Mouse (Mus musculus) fibroblast of lung, adult 2 months (primary cell): ENCODE measurements around the gene Bmp8a.
"Not testable (repeated sequence)": the region's sequence is repeated elsewhere in the genome, so short reads cannot be mapped to it uniquely, and the experiment has no call there.

ENCODE experiments used
- DNase-seq: peaks from one replicate; pipeline ENCODE4 v3.0.0-alpha.2; 2011; ENCODE audit warnings: low read depth

The Bmp8a gene

DNA sequence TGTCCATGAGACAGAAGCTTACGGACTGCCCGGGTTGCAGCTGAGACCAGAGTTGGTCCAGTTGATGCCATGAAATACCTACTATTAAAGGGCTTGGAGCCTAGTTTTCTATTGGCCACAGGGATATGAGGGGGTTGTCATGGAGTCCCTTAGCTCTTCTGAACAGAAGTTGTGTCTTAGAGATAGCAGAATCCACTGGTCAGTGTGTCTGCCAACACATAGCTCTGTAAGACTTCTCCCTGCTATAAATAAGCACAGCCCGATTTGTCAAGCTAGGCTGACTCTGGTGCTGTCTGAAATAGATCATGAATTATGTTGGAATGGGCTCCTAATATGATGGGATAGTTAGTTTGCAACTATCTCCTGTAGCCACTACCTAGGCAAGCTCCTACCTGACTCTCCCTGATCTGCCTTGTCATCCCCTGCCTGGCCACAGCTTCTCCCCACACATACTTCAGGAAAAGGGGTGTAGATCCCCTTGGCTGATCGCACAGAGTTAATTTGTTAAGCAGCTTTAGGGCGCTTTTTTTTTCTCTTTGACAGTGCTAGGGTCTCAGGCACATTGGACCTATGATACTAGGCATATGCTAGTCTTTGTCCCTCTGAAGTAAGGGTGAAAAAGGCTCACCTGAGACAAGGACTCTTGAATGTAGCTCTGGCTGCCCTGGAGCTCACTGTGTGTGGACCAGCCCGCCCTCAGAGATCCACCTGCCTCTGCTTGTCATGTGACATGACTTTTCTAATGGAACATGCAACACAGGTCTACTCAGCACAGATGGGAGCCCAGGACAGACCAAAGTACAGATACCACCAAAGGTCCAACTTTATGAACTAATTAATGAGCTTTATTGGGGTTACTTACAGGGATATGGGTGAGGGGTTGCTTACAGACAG, 58.1 kb downstream of the Bmp8a start:
- no peak for DNase-seq

DNA sequence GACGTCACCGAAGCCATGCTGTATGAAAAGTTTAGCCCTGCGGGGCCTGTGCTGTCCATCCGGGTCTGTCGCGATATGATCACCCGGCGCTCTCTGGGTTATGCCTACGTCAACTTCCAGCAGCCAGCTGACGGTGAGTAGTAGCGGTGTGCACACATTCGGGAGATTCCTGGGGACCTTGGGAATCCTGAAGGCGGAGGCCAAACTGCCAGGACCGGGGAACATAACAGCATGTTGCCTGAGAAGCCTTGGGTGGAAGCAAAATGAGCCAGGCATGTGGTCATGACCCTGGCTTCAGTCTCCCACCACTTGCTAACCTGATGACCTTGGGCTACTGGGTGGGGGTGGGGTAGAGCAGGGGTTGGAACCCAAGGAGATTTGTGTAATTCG, 59.4 kb downstream of the Bmp8a start:
- not testable (repeated sequence) for DNase-seq

DNA sequence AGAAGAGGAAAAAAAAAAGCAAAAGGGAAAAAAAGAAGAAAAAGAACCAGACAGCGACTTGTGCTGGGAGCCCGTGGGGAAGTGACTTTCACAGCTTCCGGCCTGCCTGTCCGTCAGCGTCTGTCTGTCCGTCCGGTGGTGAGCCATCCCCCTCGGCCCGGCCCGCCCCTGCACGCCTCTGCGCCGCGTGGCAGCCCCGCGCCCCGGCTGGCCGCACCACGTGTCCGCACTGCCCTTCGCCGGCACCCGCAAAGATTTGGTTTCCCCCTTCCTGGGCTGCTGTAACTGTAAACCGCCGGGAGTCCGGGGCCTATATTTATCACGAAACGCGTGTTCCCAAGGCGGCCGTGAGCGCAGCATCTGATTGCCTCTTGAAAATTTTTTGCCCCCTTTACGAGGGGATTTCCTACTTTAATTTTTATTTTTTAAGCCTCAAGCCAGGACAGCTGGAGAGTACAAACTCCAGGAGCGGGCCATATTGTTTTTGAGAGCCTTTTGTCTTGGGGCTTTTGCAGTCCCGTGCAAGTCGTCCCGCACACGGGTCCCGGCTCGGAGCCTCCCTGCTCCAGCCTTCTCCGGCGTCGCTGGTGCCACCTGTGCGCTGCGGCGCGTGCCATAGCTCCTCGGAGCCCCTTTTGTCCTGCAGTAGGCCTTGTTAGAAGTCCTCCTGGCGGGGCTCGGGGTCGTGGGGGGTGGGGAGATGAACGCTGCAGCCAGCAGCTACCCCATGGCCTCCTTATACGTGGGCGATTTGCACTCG, 60.0 kb downstream of the Bmp8a start:
- not testable (repeated sequence) for DNase-seq

DNA sequence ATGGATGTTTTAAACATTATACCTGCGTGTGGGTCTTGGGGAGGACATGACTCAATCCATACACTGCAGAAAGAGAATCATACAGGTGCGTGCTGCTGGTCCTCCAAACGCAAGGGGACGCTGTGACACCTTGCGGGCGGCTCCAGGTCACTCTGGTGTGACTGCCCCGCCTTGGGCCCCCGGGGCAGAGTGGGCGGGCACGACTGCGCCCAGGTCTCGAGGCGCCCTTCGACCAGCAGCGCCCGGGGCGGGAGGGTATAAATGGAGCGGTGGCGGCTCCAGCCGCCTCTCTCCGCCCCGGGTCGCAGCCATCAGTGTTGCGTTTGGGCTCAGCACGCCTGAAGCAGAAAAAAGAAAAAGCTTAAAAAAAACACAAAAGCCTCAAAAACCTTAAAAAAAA, 60.6 kb downstream of the Bmp8a start:
- peak; percentile 70 for DNase-seq

DNA sequence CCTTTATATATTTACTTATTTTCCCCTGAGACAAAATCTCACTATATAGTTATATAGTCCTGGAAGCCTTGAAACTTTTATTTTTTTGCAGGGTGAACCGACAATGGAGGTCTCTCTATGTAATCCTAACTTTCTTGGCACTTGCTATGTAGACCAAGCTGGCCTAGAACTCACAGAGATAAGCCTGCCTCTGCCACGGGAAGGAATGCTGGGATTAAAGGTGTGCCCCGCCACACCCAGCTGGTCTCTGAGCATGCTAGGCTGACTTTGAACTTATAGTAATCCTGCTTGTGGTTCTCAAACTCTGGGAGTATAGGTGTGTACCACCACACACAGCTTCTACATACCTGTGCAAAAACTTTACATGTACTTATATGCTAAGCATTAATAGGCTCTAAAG, 62.9 kb downstream of the Bmp8a start:
- DNase-seq: no peak

DNA sequence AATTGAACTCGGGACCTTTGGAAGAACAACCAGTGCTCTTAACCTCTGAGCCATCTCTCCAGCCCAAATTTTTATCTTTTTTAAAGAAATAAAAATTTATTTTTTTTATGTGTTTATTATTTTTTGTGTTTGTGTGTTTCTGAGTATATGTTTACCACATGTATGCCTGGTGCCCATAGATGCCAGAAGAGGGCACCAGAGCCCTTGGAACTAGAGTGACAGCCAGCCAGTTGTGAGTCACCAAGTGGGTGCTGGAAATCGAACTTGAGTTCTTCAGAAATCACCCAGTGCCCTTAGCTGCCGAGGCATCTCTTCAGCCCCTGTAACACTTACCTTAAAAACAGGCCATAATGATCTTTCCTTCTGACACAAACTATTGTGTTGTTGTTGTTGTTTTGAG, 72.0 kb downstream of the Bmp8a start:
- no peak for DNase-seq
